Mouse (Mus musculus) cerebellum, adult (tissue): ENCODE measurements around the gene Tap2.

ENCODE experiments used
- ATAC-seq: cut with Nextera tagmentation; 2 replicates; pipeline ENCODE4 v1.9.2; 2017; ENCODE audit warnings: mild to moderate bottlenecking, moderate library complexity, mixed read lengths; ENCODE audit not compliant: insufficient number of reproducible peaks, low FRiP score, low TSS enrichment

Gene Tap2

GRCm38 (mm10) chr17:34240916-34241315 lies 37.6 kb downstream of the Tap2 start:
- ATAC-seq = no peak

- ATAC-seq = no peak
Measured at GRCm38 (mm10) chr17:34244656-34245055, 41.3 kb downstream of the Tap2 start.

GRCm38 (mm10) chr17:34247047-34247446 lies 43.7 kb downstream of the Tap2 start:
- ATAC-seq = no peak

GRCm38 (mm10) chr17:34248764-34249163 lies 45.4 kb downstream of the Tap2 start:
- ATAC-seq = no peak

- no peak for ATAC-seq
Measured at GRCm38 (mm10) chr17:34249361-34249760, 46.0 kb downstream of the Tap2 start.

- no peak for ATAC-seq
Measured at GRCm38 (mm10) chr17:34249878-34250277, 46.6 kb downstream of the Tap2 start.

GRCm38 (mm10) chr17:34251666-34252065 lies 48.3 kb downstream of the Tap2 start:
- ATAC-seq = no peak

- ATAC-seq = no peak
Measured at GRCm38 (mm10) chr17:34256501-34256900, 53.2 kb downstream of the Tap2 start.

- no peak for ATAC-seq
Measured at GRCm38 (mm10) chr17:34257594-34258375, 54.5 kb downstream of the Tap2 start, which contains the start of gene H2-Ab1. Gene H2-Ab1, plus strand, starts transcription at chr17:34257689.

- ATAC-seq = no peak
Measured at GRCm38 (mm10) chr17:34260551-34260950, 57.2 kb downstream of the Tap2 start.

- no peak for ATAC-seq
Measured at GRCm38 (mm10) chr17:34261502-34261901, 58.2 kb downstream of the Tap2 start.

GRCm38 (mm10) chr17:34263068-34263467 lies 59.7 kb downstream of the Tap2 start:
- ATAC-seq = peak; percentile 79; the same call in 1 of the 2 replicates

GRCm38 (mm10) chr17:34263811-34264371 lies 60.6 kb downstream of the Tap2 start:
- no peak for ATAC-seq

- ATAC-seq = no peak
Measured at GRCm38 (mm10) chr17:34264452-34265351, 61.4 kb downstream of the Tap2 start.
